Mouse (Mus musculus) lung, postnatal 4 days (tissue): ENCODE measurements at regions not wholly inside any gene's neighbourhood (a gene's known extent, or its start where the extent isn't known, plus 50 kb on each side); places are given as distances from the start of the nearest gene placed in this dataset.
A peak's percentile ranks its signal among the peaks of the same experiment; 100 is the strongest.

ENCODE experiments used
- DNase-seq, 2 experiments: peaks; one replicate each; pipeline ENCODE4 v3.0.0; 2021

GRCm38 (mm10) chr6:143487003-143487402, 320.0 kb downstream of the Etnk1 start:
- peak in 1 of 2 experiments; percentile 43 for DNase-seq

- DNase-seq: no peak
Measured at GRCm38 (mm10) chr6:143490019-143490418, 323.0 kb downstream of the Etnk1 start.

DNA sequence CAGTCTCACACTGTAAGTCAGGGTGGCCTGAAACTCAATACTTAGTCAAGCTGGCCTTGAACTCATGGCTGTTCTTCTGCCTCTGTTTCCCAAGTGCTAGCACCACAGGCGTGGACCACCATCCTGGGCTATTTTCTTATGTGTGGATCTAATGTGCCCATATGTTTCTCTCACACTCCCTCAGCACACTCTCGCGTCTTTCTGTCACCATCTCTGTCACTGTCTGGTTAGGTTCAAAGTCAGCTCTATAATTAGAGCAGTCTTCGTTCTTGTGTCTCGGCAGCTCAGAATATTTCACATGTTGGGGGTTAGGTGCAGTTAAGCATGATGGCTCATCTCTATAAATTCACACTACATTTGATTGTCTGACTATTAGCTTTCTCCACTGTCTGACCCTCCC, 324.4 kb downstream of the Etnk1 start:
- no peak for DNase-seq

GRCm38 (mm10) chr6:143493543-143493942, 326.5 kb downstream of the Etnk1 start:
- DNase-seq: no peak

- DNase-seq: no peak
Measured at GRCm38 (mm10) chr6:143494341-143494740, 327.3 kb downstream of the Etnk1 start.

DNA sequence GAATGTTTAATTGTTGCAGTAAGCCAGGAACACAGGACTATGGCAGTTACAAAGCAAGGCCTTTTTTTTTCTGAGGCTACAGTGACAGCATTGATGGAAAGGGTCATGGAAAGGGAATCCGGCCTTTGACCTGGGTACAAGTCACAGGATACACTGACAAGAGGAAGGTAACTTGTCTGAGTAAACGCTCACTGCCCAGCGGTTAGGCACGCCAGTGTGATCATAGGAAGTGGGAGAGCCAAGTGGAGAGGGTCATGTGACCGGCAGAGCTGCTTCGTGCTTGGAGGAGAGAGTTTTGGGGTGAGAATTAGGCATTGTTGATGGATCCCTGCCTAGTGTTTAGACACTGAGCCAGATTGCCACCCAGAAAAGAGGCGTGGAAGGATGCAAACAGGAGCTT, 327.9 kb downstream of the Etnk1 start:
- DNase-seq: no peak

- DNase-seq: no peak
Measured at GRCm38 (mm10) chr6:143498764-143499163, 331.7 kb downstream of the Etnk1 start.

DNA sequence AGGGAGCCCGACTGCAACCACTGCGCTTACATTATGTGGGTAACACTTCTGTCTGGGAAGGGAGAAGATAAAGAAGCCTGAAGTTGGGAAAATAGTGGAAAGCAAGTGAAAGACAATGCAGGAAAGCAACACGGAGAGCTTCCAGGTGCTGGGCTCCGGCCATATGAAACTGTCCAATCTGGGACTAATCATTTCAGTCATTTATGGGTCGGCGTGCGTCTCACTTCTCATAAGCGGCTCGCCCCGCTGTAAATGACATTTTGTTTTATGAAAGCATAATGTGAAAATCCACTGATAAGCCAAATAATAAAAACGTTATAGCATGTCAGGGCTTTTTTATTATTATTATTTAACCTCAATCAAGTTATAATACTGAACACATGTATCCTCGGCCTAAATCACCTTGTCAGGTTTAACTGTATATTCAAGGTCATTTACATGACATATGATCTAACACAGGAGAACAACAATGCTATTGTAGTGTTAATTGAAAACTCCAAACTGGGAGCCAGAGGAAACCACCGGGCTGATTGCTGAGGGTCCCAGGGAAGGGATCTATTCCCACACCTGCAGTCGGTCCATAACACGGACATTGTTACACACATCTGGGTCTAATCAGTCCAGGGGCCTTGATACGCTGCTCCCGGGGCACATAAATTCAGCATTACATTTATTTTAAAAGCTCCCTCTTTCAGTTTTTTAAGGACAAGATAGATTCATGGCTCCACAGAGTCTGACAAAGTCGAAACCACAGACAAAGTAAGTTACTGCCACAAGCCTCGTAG, 332.4 kb downstream of the Etnk1 start:
- DNase-seq: no peak

DNA sequence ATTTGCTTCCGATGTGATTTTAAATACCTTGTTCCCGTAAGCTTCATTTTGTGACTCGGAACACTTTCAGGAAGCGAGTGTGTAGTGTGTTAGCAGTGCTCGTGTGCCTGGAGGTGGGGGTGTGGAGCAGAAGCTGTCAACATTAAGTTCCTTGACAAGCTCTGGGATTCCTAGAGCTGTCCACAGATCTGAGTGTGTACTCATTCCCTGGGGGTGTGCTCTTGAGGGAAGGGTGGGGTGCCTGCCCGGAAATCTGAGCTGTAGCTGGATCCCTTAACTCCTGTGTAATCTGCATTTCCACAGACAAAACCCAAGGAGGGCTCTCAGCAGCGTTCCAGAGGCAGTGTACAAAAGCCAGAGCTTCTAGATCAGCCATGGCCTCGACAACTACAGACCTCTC, 335.8 kb downstream of the Etnk1 start:
- no peak for DNase-seq

DNA sequence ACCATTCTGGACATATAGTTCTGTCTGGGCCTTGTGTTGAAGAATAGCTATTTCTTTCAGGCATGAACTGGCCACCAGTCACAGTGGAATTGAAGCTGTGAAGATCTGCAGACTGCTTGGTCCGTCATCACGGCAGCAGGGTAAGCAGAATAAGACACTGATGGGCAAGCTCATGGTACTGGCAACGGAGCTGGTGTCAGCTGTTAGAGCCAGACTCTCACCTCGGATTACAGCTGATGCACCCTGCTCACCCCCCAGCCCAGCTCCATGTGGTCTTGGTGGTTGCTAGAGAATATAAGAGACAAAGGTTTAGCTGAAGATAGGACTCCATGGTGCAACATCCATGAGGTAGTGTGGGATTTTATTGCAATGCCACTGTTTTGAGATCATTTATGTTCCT, 336.9 kb downstream of the Etnk1 start:
- no peak for DNase-seq

GRCm38 (mm10) chr6:143513459-143513858, 346.4 kb downstream of the Etnk1 start:
- DNase-seq: no peak

- DNase-seq: no peak
Measured at GRCm38 (mm10) chr6:143515137-143515536, 348.1 kb downstream of the Etnk1 start.

- no peak for DNase-seq
Measured at GRCm38 (mm10) chr6:143516746-143517145, 349.7 kb downstream of the Etnk1 start.

- no peak for DNase-seq
Measured at GRCm38 (mm10) chr6:143518476-143518875, 351.5 kb downstream of the Etnk1 start.

GRCm38 (mm10) chr6:143519668-143520067, 352.6 kb downstream of the Etnk1 start:
- no peak for DNase-seq

DNA sequence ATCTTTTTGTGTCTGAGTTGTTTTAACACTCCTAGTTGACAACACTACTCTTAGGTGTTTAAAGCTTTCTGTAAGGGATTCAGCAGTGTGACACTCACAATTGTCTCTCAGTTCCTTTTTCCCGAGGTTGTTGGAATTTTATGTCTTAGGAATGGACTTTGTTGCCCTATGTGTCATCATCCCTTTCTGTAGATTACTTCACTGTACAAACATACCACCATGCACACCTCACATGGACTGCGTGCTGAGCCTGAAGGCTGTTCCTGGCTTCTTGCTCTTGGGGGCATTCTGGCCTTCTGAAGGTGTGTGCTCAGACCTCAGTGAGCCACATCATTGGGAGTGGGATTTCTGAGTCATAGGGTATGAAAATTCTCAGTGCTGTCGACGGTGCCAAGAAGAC, 358.1 kb downstream of the Etnk1 start:
- no peak for DNase-seq

GRCm38 (mm10) chr6:143528898-143529297, 361.9 kb downstream of the Etnk1 start:
- DNase-seq: no peak

GRCm38 (mm10) chr6:143530372-143531224, 363.6 kb downstream of the Etnk1 start:
- peak; percentile 16 to 42 for DNase-seq

DNA sequence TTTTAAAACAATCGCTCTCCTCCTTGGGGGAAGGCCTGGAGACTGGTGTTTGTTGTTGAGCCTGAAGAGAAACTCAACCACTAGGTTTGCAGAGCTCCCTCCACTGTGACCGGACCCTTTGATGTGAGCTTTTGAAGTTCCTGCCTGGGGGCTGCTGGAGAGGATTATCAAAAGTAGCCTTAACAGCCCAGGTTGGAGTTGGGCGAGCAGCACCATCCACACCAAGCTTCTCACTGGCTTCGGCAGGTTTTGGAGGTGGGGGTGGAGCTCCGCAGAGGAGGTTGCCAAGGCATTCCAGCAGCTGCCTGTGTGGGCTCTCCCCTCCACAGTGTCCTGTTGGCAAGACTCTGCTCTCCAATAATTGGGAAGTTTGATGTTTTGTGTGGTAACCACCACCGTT, 364.5 kb downstream of the Etnk1 start:
- peak in 1 of 2 experiments; percentile 27 for DNase-seq

GRCm38 (mm10) chr6:143532380-143532779, 365.4 kb downstream of the Etnk1 start:
- no peak for DNase-seq

DNA sequence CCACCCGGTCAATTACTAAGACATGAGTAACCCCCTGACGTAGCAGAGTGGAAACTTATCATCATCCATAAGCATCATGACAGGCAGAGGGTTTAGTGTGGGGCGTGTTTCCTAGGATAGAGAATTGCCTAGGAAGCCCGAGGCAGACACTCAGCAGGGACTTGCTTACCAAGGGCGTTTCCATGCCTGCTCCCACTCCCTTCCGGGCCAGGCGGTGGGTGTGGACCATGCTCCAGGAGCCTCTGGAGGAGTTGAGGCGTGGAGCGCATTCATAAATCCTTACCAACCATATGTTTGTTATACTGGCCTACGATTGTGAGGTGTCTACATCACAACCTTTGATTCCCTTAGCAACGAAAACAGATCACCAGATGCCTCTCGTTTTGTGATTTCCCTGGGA, 368.2 kb downstream of the Etnk1 start:
- peak in 1 of 2 experiments; percentile 8 for DNase-seq

GRCm38 (mm10) chr6:143535726-143536125, 368.7 kb downstream of the Etnk1 start:
- no peak for DNase-seq

- peak in 1 of 2 experiments; percentile 42 for DNase-seq
Measured at GRCm38 (mm10) chr6:143536525-143537293, 369.7 kb downstream of the Etnk1 start.
